Mouse (Mus musculus) adrenal gland, postnatal 14 days (tissue): ENCODE data around the gene Gm49393. TPM values are rescaled to one million over a fixed set of nuclear protein-coding genes. Genes with fewer than 3 reads are reported as not detected.

ENCODE experiments used
- DNase-seq: peaks from one replicate; pipeline ENCODE4 v3.0.0; 2021; ENCODE audit warnings: mixed read lengths
- total RNA-seq: library from RNA; stranded (reverse); gene quantifications from 2 replicates; pipeline ENCODE4 v1.2.3, GENCODE M21; 2021

Gm49393 gene
- total RNA-seq, 1 experiment from 2014 or later = not detected

DNA sequence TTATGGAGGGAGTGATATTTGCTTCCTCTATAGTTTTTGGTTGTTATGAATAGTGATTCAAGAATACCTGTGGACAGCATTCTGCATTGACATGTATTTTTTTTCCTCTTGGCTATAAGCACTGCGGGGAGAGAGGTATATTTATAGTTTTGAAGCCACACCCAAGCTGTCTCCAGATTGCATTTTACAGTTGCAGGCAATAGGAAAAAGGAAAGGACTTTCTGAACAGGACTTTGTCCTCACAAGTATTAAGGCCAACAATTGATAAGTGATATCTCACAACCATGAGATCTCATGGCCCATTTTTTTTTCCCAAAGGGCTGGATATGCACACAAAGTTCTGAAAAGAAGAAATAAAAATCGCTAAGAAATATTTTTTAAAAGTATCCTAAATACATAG, 125.7 kb downstream of the Gm49393 start:
- DNase-seq = no peak

Other genes with a start within 250 kb of the Gm49393 start
- gene BC051665, start 149.2 kb downstream of the Gm49393 start, total RNA-seq = not detected in 2 replicates
- gene Ctsll3, start 132.7 kb downstream of the Gm49393 start, total RNA-seq = not detected in 2 replicates
- gene 4930486L24Rik, start 71.1 kb downstream of the Gm49393 start, total RNA-seq = 34.7 and 39.4 TPM in 2 replicates
- gene Gm49392, start 38.7 kb downstream of the Gm49393 start, total RNA-seq = 2.3 and 2.5 TPM in 2 replicates
- 7.1 and 9.8 TPM in 2 replicates for gene Ctla2b, start 38.1 kb downstream of the Gm49393 start, total RNA-seq
- gene Tpbpb, start 30.7 kb downstream of the Gm49393 start, total RNA-seq = not detected in 2 replicates
- 0.75 and 2.1 TPM in 2 replicates for gene Gm49391, start 981 bp upstream of the Gm49393 start, total RNA-seq
- gene Ctla2a, start 1.0 kb upstream of the Gm49393 start, total RNA-seq = 45.6 and 76.5 TPM in 2 replicates
- not detected in 2 replicates for gene Tpbpa, start 6.4 kb upstream of the Gm49393 start, total RNA-seq
- not detected in 2 replicates for gene Ctsj, start 70.4 kb upstream of the Gm49393 start, total RNA-seq
- not detected in 2 replicates for gene Ctsq, start 105.0 kb upstream of the Gm49393 start, total RNA-seq
- gene Ctsr, start 228.7 kb upstream of the Gm49393 start, total RNA-seq = not detected in 2 replicates